Comparison of ENCODE assay signal across 18 mouse cellular contexts in genomic region chr16:42574978-42575377, GRCm38 (mm10).
DNase-seq lines count a peak whose midpoint lies in the region; ATAC-seq and TF ChIP-seq lines count a peak whose summit lies in the region.
"Had no signal": no experiment of that assay in that cellular context is flagged by ENCODE, and none has a peak within 500 bp of the region (broad histone marks: within the 10 kb centered on the region; RNA-seq: fewer than 3 reads in every experiment).

No protein-coding gene starts in this region.

- H3K4me2 ChIP-seq in intestine, embryonic 15.5 days (replicated peaks) = no peak overlapping the region
- H3K4me2 ChIP-seq in intestine, postnatal 0 days (replicated peaks; ENCODE audit: low read depth) = no peak overlapping the region
- peak overlapping the region; percentile 53; the same call in 1 of the 2 replicates for H3K4me2 ChIP-seq in forebrain, embryonic 13.5 days
- H3K4me2 ChIP-seq in hindbrain, embryonic 15.5 days = peak overlapping the region; percentile 46; the same call in 1 of the 2 replicates
- H3K4me2 ChIP-seq in midbrain, embryonic 16.5 days (ENCODE audit: low read length) = no peak overlapping the region
- H3K4me2 ChIP-seq: stomach, embryonic 15.5 days had no signal

- TF ChIP-seq CTCF in intestine, postnatal 0 days (IDR thresholded peaks at IDR 0.05; ENCODE audit: low read depth) = no peak

- H3K4me3 ChIP-seq in intestine, embryonic 15.5 days (replicated peaks) = no peak overlapping the region
- no peak overlapping the region for H3K4me3 ChIP-seq in intestine, postnatal 0 days (ENCODE audit: low read depth, low read length)
- no peak overlapping the region for H3K4me3 ChIP-seq in forebrain, embryonic 13.5 days
- H3K4me3 ChIP-seq in hindbrain, embryonic 15.5 days = no peak overlapping the region
- H3K4me3 ChIP-seq in midbrain, embryonic 16.5 days (ENCODE audit: low read depth, low read length) = no peak overlapping the region
- H3K4me3 ChIP-seq: embryonic facial prominence, embryonic 12.5 days; heart, embryonic 12.5 days; stomach, embryonic 15.5 days had no signal

- no peak overlapping the region for H3K27ac ChIP-seq in intestine, embryonic 15.5 days
- no peak overlapping the region for H3K27ac ChIP-seq in intestine, postnatal 0 days (ENCODE audit: low read depth, low read length)
- 0 out of 2 replicates have a peak overlapping the region, but pooled peaks have one; percentile 55 for H3K27ac ChIP-seq in forebrain, embryonic 13.5 days
- peak overlapping the region; percentile 61 for H3K27ac ChIP-seq in hindbrain, embryonic 15.5 days (replicated peaks)
- H3K27ac ChIP-seq in midbrain, embryonic 16.5 days (ENCODE audit: low read length) = peak overlapping the region; percentile 75
- H3K27ac ChIP-seq: embryonic facial prominence, embryonic 12.5 days; stomach, embryonic 15.5 days had no signal

- no peaks in the 10 kb centered on the region for H3K36me3 ChIP-seq in intestine, embryonic 15.5 days
- H3K36me3 ChIP-seq in intestine, postnatal 0 days (ENCODE audit: control insufficient read depth, insufficient read depth) = no peaks in the 10 kb centered on the region
- no peaks in the 10 kb centered on the region for H3K36me3 ChIP-seq in forebrain, embryonic 13.5 days (ENCODE audit: poor library complexity, severe bottlenecking)
- H3K36me3 ChIP-seq in hindbrain, embryonic 15.5 days = no peaks in the 10 kb centered on the region
- no peaks in the 10 kb centered on the region for H3K36me3 ChIP-seq in midbrain, embryonic 16.5 days (ENCODE audit: control insufficient read depth, insufficient read depth, low read length)
- H3K36me3 ChIP-seq: embryonic facial prominence, embryonic 12.5 days; heart, embryonic 12.5 days; stomach, embryonic 15.5 days had no signal

- DNase-seq in layer of hippocampus, adult 11-12 months (ENCODE audit: low spot score) = no peak
- no peak for DNase-seq in layer of hippocampus, adult 9-10 months (ENCODE audit: low spot score)
- DNase-seq in spleen, postnatal 14 days (ENCODE audit: low spot score in 2 of 2) = no peak
- DNase-seq: adrenal gland, postnatal 14 days; cerebellum, adult 11-12 months; cerebellum, postnatal 36 days; kidney, adult 11 months; kidney, postnatal 14 days; liver; liver, postnatal 0 days had no signal

- H3K27me3 ChIP-seq in intestine, embryonic 15.5 days (replicated peaks) = no peaks in the 10 kb centered on the region
- no peaks in the 10 kb centered on the region for H3K27me3 ChIP-seq in intestine, postnatal 0 days (replicated peaks; ENCODE audit: control insufficient read depth, insufficient read depth, low read length)
- no peaks in the 10 kb centered on the region for H3K27me3 ChIP-seq in forebrain, embryonic 13.5 days
- no peaks in the 10 kb centered on the region for H3K27me3 ChIP-seq in hindbrain, embryonic 15.5 days
- no peaks in the 10 kb centered on the region for H3K27me3 ChIP-seq in midbrain, embryonic 16.5 days (ENCODE audit: control insufficient read depth, insufficient read depth, low read depth, low read length)
- H3K27me3 ChIP-seq: embryonic facial prominence, embryonic 12.5 days; heart, embryonic 12.5 days; stomach, embryonic 15.5 days had no signal

- H3K4me1 ChIP-seq in intestine, embryonic 15.5 days (replicated peaks) = no peaks in the 10 kb centered on the region
- no peaks in the 10 kb centered on the region for H3K4me1 ChIP-seq in intestine, postnatal 0 days (replicated peaks; ENCODE audit: control insufficient read depth, insufficient read depth, low read length)
- H3K4me1 ChIP-seq in forebrain, embryonic 13.5 days = peaks cover 15% of the 10 kb centered on the region
- H3K4me1 ChIP-seq in hindbrain, embryonic 15.5 days (replicated peaks) = peaks cover 20% of the 10 kb centered on the region
- H3K4me1 ChIP-seq in midbrain, embryonic 16.5 days (ENCODE audit: control insufficient read depth, insufficient read depth, low read length) = peaks cover 21% of the 10 kb centered on the region
- H3K4me1 ChIP-seq: stomach, embryonic 15.5 days had no signal

- H3K9ac ChIP-seq in intestine, embryonic 15.5 days = no peak overlapping the region
- no peak overlapping the region for H3K9ac ChIP-seq in intestine, postnatal 0 days (ENCODE audit: low read depth, low read length)
- no peak overlapping the region for H3K9ac ChIP-seq in forebrain, embryonic 13.5 days
- no peak overlapping the region for H3K9ac ChIP-seq in hindbrain, embryonic 15.5 days
- no peak overlapping the region for H3K9ac ChIP-seq in midbrain, embryonic 16.5 days (ENCODE audit: low read depth, low read length)
- H3K9ac ChIP-seq: embryonic facial prominence, embryonic 12.5 days; heart, embryonic 12.5 days; liver, postnatal 0 days; stomach, embryonic 15.5 days had no signal

- WGBS in intestine, embryonic 15.5 days = 33% methylated on average over 1 of the region's 1 CpGs
- 38% methylated on average over 1 of the region's 1 CpGs for WGBS in intestine, postnatal 0 days
- WGBS in forebrain, embryonic 13.5 days = 3% methylated on average over 1 of the region's 1 CpGs
- WGBS in hindbrain, embryonic 15.5 days = 5% methylated on average over 1 of the region's 1 CpGs
- 0% methylated on average over 1 of the region's 1 CpGs for WGBS in midbrain, embryonic 16.5 days

- no peaks in the 10 kb centered on the region for H3K9me3 ChIP-seq in intestine, embryonic 15.5 days
- no peaks in the 10 kb centered on the region for H3K9me3 ChIP-seq in intestine, postnatal 0 days (ENCODE audit: control insufficient read depth)
- H3K9me3 ChIP-seq in forebrain, embryonic 13.5 days (replicated peaks) = no peaks in the 10 kb centered on the region
- H3K9me3 ChIP-seq in hindbrain, embryonic 15.5 days = no peaks in the 10 kb centered on the region
- H3K9me3 ChIP-seq in midbrain, embryonic 16.5 days (replicated peaks; ENCODE audit: control insufficient read depth, low read length, poor library complexity, severe bottlenecking) = no peaks in the 10 kb centered on the region
- H3K9me3 ChIP-seq: embryonic facial prominence, embryonic 12.5 days; heart, embryonic 12.5 days; stomach, embryonic 15.5 days had no signal

- ATAC-seq in intestine, embryonic 15.5 days = 0 out of 2 replicates have a peak, but pooled peaks have one; percentile 45
- no peak for ATAC-seq in intestine, postnatal 0 days
- ATAC-seq in forebrain, embryonic 13.5 days = 0 out of 2 replicates have a peak, but pooled peaks have one; percentile 16
- ATAC-seq in hindbrain, embryonic 15.5 days (ENCODE audit: low FRiP score, low read depth) = no peak
- peak; percentile 33; the same call in 1 of the 2 replicates for ATAC-seq in midbrain, embryonic 16.5 days
- ATAC-seq: liver, postnatal 0 days had no signal

Comparison
In these comparisons a context has a peak if more than half of its experiments do, and no peak if none do; other contexts are left out.
1. ATAC-seq: peak in intestine, embryonic 15.5 days (single experiment), forebrain, embryonic 13.5 days (single experiment) and midbrain, embryonic 16.5 days (single experiment); none in intestine, postnatal 0 days (single experiment) and hindbrain, embryonic 15.5 days (single experiment).
2. H3K27ac ChIP-seq: peak in forebrain, embryonic 13.5 days (single experiment), hindbrain, embryonic 15.5 days (single experiment) and midbrain, embryonic 16.5 days (single experiment); none in intestine, embryonic 15.5 days (single experiment) and intestine, postnatal 0 days (single experiment).
3. H3K4me2 ChIP-seq: peak in forebrain, embryonic 13.5 days (single experiment) and hindbrain, embryonic 15.5 days (single experiment); none in intestine, embryonic 15.5 days (single experiment), intestine, postnatal 0 days (single experiment) and midbrain, embryonic 16.5 days (single experiment).